Mouse (Mus musculus) forebrain, embryonic 14.5 days (tissue): ENCODE measurements around the gene Rpl27a. TPM values are rescaled to one million over a fixed set of nuclear protein-coding genes. Genes with fewer than 3 reads are reported as not detected.

Experiments used
- ATAC-seq: fragments of 200-750 bp; cut with Nextera tagmentation; 2 replicates; pipeline ENCODE4 v1.8.0; 2017; ENCODE audit warnings: mild to moderate bottlenecking, moderate library complexity
- DNase-seq: peaks from one replicate; pipeline ENCODE4 v3.0.0-alpha.2; 2015; ENCODE audit warnings: low spot score
- H3K27ac ChIP-seq: fragments of 300-500 bp; sonication (generic); 2 replicates; pipeline ENCODE4 v1.5.1; 2014; ENCODE audit warnings: low read depth, mild to moderate bottlenecking, control low read depth, low read length, moderate library complexity
- H3K27me3 ChIP-seq: fragments of 300-500 bp; sonication (generic); replicated peaks from 2 replicates; pipeline ENCODE4 v1.6.1; 2014; ENCODE audit warnings: low read length, control low read depth, mixed read lengths; ENCODE audit not compliant: control insufficient read depth, insufficient read depth
- H3K36me3 ChIP-seq: fragments of 300-500 bp; sonication (generic); 2 replicates; pipeline ENCODE4 v1.6.1; 2014; ENCODE audit warnings: low read length, control low read depth; ENCODE audit not compliant: control insufficient read depth, insufficient read depth
- H3K4me1 ChIP-seq: fragments of 300-500 bp; sonication (generic); 2 replicates; pipeline ENCODE4 v1.6.1; 2014; ENCODE audit warnings: antibody characterized with exemption, low read length, control low read depth; ENCODE audit not compliant: control insufficient read depth, insufficient read depth
- H3K4me2 ChIP-seq: fragments of 300-500 bp; sonication (generic); 2 replicates; pipeline ENCODE4 v1.6.1; 2014; ENCODE audit warnings: mild to moderate bottlenecking, control low read depth, low read length
- H3K4me3 ChIP-seq: fragments of 300-500 bp; sonication (generic); 2 replicates; pipeline ENCODE4 v1.5.1; 2014; ENCODE audit warnings: low read depth, low read length, control low read depth
- H3K9ac ChIP-seq: fragments of 300-500 bp; sonication (generic); 2 replicates; pipeline ENCODE4 v1.6.1; 2014; ENCODE audit warnings: mild to moderate bottlenecking, low read length, control low read depth, moderate library complexity
- H3K9me3 ChIP-seq: fragments of 300-500 bp; sonication (generic); replicated peaks from 2 replicates; pipeline ENCODE4 v1.6.1; 2016; ENCODE audit warnings: low read length, control low read depth, mixed read lengths; ENCODE audit not compliant: control insufficient read depth
- WGBS: fragments of 180-500 bp; shearing (Covaris S2); extraction: QIAGEN DNeasy Blood & Tissue Kit; methylation state at CpG from one replicate; pipeline ENCODE4 v1.1.7; 2014; 5-methylcytosine and 5-hydroxymethylcytosine counted together
- microRNA-seq: library from miRNA; unstranded; fragments of <30 nt; microRNA quantifications from one replicate; pipeline ENCODE4, GENCODE M21; 2016
- polyA plus RNA-seq: library from polyadenylated mRNA; unstranded; fragments of >200 nt; fragmentation: Nextera tagmentation; extraction: Ambion mirVana; gene quantifications from 2 replicates; pipeline ENCODE4 v1.2.1, GENCODE M21; 2014

The Rpl27a gene
- polyA plus RNA-seq, 1 experiment from 2014 or later: 100 TPM

DNA sequence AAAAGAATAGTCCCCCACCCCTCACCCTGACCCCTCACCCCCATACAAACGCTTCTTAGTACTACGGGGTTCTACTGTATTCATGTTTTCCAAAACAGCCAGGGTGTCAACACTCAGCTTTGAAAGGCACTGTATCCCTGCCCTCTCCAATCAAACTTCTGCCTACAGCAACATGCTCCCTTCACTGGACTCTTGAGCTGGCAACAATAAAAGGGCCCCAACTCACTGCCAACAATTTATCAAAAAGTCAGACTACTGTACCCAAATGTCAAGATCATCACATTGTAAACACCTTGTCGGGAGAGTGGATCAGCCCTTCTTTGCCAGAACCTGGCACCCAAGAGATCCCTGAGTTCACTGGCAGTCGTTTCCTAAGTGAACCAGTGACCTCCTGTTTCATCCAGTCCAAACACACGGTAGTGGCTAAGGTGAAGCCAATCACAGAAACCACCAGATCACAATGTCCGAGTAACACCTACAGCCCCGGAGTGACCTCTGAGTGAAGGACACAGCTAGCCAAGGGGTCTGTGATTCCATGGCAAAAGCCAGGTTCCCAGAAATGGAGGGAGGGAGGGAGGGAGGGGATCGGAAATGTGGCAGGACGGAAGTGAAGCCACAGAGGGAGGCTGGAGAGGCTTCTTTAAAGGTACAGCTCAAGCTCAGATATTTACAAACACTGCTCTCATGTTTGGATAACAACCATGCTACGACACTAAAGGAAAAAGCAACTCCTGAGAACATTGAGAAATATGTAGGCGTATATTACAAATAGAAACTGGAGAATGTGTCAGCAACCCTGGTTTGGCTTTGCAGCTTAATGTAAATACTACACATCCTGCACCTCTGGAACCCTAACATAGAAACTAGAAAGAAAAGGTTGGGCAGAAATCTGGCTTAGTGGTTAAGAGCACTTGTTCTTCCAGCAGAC, 48.2 kb downstream of the Rpl27a start:
- ATAC-seq (no peak), DNase-seq (no peak)
- no peak overlapping the region for H3K4me2 ChIP-seq
- WGBS: 82% methylated on average over 11 of the region's 11 CpGs
- no peaks in the 10 kb centered on the region for H3K27me3 ChIP-seq
- no peaks in the 10 kb centered on the region for H3K4me1 ChIP-seq
- H3K4me3 ChIP-seq: no peak overlapping the region
- H3K9me3 ChIP-seq: no peaks in the 10 kb centered on the region; the same call in 1 of the 2 replicates
- H3K27ac ChIP-seq: no peak overlapping the region
- H3K9ac ChIP-seq: no peak overlapping the region
- no peaks in the 10 kb centered on the region for H3K36me3 ChIP-seq

- H3K4me2 ChIP-seq: no peak overlapping the region
- no peak for ATAC-seq
- H3K4me1 ChIP-seq: no peaks in the 10 kb centered on the region
- no peaks in the 10 kb centered on the region for H3K27me3 ChIP-seq
- WGBS: 84% methylated on average over 4 of the region's 4 CpGs
- no peak overlapping the region for H3K27ac ChIP-seq
- H3K9me3 ChIP-seq: no peaks in the 10 kb centered on the region; the same call in 1 of the 2 replicates
- H3K9ac ChIP-seq: no peak overlapping the region
- no peaks in the 10 kb centered on the region for H3K36me3 ChIP-seq
- H3K4me3 ChIP-seq: no peak overlapping the region
- no peak for DNase-seq
These were observed 49.5 kb downstream of the Rpl27a start for GRCm38 (mm10) chr7:109568391-109568892.

Small RNA genes lying within 50 kb of the gene (microRNA-seq; reads per million reads assigned to microRNA genes)
- gene Gm47284: not detected

Other genes with a start within 250 kb of the Rpl27a start
- 9.4 and 10.1 TPM in 2 replicates for gene Stk33, start 80.1 kb upstream of the Rpl27a start, polyA plus RNA-seq
- gene Trim66, start 11.0 kb upstream of the Rpl27a start, polyA plus RNA-seq: 0.38 TPM in 2 replicates
- gene St5, start 184.5 kb downstream of the Rpl27a start, polyA plus RNA-seq: 10.3 and 11.0 TPM in 2 replicates
- gene Akip1, start 184.5 kb downstream of the Rpl27a start, polyA plus RNA-seq: 15.1 and 18.5 TPM in 2 replicates
- 0.26 and 0.55 TPM in 2 replicates for gene BC051019, start 204.7 kb downstream of the Rpl27a start, polyA plus RNA-seq
- not detected in 2 replicates for gene Ascl3, start 212.6 kb downstream of the Rpl27a start, polyA plus RNA-seq
- gene Tmem9b, start 233.7 kb downstream of the Rpl27a start, polyA plus RNA-seq: 115 and 117 TPM in 2 replicates